9 mouse cellular contexts compared by ENCODE assay signal in genomic region chr12:111274006-111274405, GRCm38 (mm10). TPM values are rescaled to one million over a fixed set of nuclear protein-coding genes. Genes with fewer than 3 reads are reported as not detected.
A peak's percentile ranks its signal among the peaks of the same experiment; 100 is the strongest.
DNase-seq lines count a peak whose midpoint lies in the region; ATAC-seq and TF ChIP-seq lines count a peak whose summit lies in the region.
"Had no signal": no experiment of that assay in that cellular context is flagged by ENCODE, and none has a peak within 500 bp of the region (broad histone marks: within the 10 kb centered on the region; RNA-seq: fewer than 3 reads in every experiment).

No protein-coding gene starts in this region.

- 5% methylated on average over 28 of the region's 28 CpGs for WGBS in kidney, embryonic 16.5 days
- 3% methylated on average over 28 of the region's 28 CpGs for whole genome bisulfite sequencing in embryonic facial prominence, embryonic 13.5 days
- 2% methylated on average over 28 of the region's 28 CpGs for WGBS in hindbrain, postnatal 0 days
- WGBS in midbrain, embryonic 15.5 days = 3% methylated on average over 28 of the region's 28 CpGs

- H3K9ac ChIP-seq in kidney, embryonic 16.5 days (replicated peaks; ENCODE audit: low read length) = peak overlapping the region; percentile 52
- H3K9ac ChIP-seq in embryonic facial prominence, embryonic 13.5 days = peak overlapping the region; percentile 67
- peak overlapping the region; percentile 65 for H3K9ac ChIP-seq in hindbrain, postnatal 0 days (replicated peaks; ENCODE audit: low read length)
- peak overlapping the region; percentile 33; the same call in 1 of the 2 replicates for H3K9ac ChIP-seq in midbrain, embryonic 15.5 days

- ATAC-seq in kidney, embryonic 16.5 days (ENCODE audit: low FRiP score, low TSS enrichment) = no peak
- ATAC-seq in embryonic facial prominence, embryonic 13.5 days (ENCODE audit: insufficient number of reproducible peaks, insufficient read depth, low FRiP score, low TSS enrichment, low read depth) = no peak
- peak; percentile 25; the same call in 1 of the 2 replicates for ATAC-seq in hindbrain, postnatal 0 days
- ATAC-seq in midbrain, embryonic 15.5 days (replicated peaks) = 0 out of 2 replicates have a peak, but pooled peaks have one; percentile 11

- no peak overlapping the region for H3K27ac ChIP-seq in kidney, embryonic 16.5 days (ENCODE audit: low read length)
- H3K27ac ChIP-seq in embryonic facial prominence, embryonic 13.5 days = no peak overlapping the region
- no peak overlapping the region for H3K27ac ChIP-seq in hindbrain, postnatal 0 days
- H3K27ac ChIP-seq in midbrain, embryonic 15.5 days = no peak overlapping the region

- peak overlapping the region; percentile 77 for H3K4me2 ChIP-seq in kidney, embryonic 16.5 days (replicated peaks; ENCODE audit: low read depth, low read length)
- peak overlapping the region; percentile 92 for H3K4me2 ChIP-seq in embryonic facial prominence, embryonic 13.5 days
- H3K4me2 ChIP-seq in hindbrain, postnatal 0 days (ENCODE audit: low read depth, low read length) = peak overlapping the region; percentile 65
- H3K4me2 ChIP-seq in midbrain, embryonic 15.5 days = peak overlapping the region; percentile 79

- peaks cover 76% of the 10 kb centered on the region for H3K27me3 ChIP-seq in kidney, embryonic 16.5 days (ENCODE audit: insufficient read depth, low read length)
- peaks cover 87% of the 10 kb centered on the region for H3K27me3 ChIP-seq in embryonic facial prominence, embryonic 13.5 days
- H3K27me3 ChIP-seq in hindbrain, postnatal 0 days (ENCODE audit: insufficient read depth, low read length) = peaks cover 43% of the 10 kb centered on the region
- H3K27me3 ChIP-seq in midbrain, embryonic 15.5 days (replicated peaks) = peaks cover 82% of the 10 kb centered on the region

- DNase-seq in kidney, adult 8-10 months = no peak
- peak; percentile 15 for DNase-seq in hindbrain, postnatal 0 days (ENCODE audit: low spot score)
- no peak for DNase-seq in layer of hippocampus, adult 11-12 months (ENCODE audit: low spot score)
- no peak for DNase-seq in spleen, adult 18-20 months
- DNase-seq in natural killer cell, adult 2 months (ENCODE audit: low spot score in 2 of 2) = no peak

- peak overlapping the region; percentile 48 for H3K4me3 ChIP-seq in kidney, embryonic 16.5 days (ENCODE audit: low read length)
- peak overlapping the region; percentile 49 for H3K4me3 ChIP-seq in embryonic facial prominence, embryonic 13.5 days
- peak overlapping the region; percentile 45 for H3K4me3 ChIP-seq in hindbrain, postnatal 0 days (ENCODE audit: low read length)
- H3K4me3 ChIP-seq in midbrain, embryonic 15.5 days = peak overlapping the region; percentile 41
- H3K4me3 ChIP-seq: erythroblast, embryonic 14.5 days had no signal

- no peaks in the 10 kb centered on the region for H3K36me3 ChIP-seq in kidney, embryonic 16.5 days (ENCODE audit: insufficient read depth, low read length)
- H3K36me3 ChIP-seq in embryonic facial prominence, embryonic 13.5 days = no peaks in the 10 kb centered on the region
- H3K36me3 ChIP-seq in hindbrain, postnatal 0 days (ENCODE audit: insufficient read depth, low read length) = no peaks in the 10 kb centered on the region
- H3K36me3 ChIP-seq in midbrain, embryonic 15.5 days (replicated peaks) = no peaks in the 10 kb centered on the region

- no peak for TF ChIP-seq CTCF in hindbrain, postnatal 0 days (IDR thresholded peaks at IDR 0.05; ENCODE audit: low read depth)

- H3K9me3 ChIP-seq in kidney, embryonic 16.5 days (ENCODE audit: low read length) = 0 out of 2 replicates have a peak, but pooled peaks cover 4% of the 10 kb centered on the region
- no peaks in the 10 kb centered on the region; the same call in 1 of the 2 replicates for H3K9me3 ChIP-seq in embryonic facial prominence, embryonic 13.5 days
- no peaks in the 10 kb centered on the region for H3K9me3 ChIP-seq in hindbrain, postnatal 0 days (ENCODE audit: low read length)
- no peaks in the 10 kb centered on the region; the same call in 1 of the 2 replicates for H3K9me3 ChIP-seq in midbrain, embryonic 15.5 days

- H3K4me1 ChIP-seq in kidney, embryonic 16.5 days (ENCODE audit: insufficient read depth, low read length) = peaks cover 34% of the 10 kb centered on the region
- peaks cover 34% of the 10 kb centered on the region for H3K4me1 ChIP-seq in embryonic facial prominence, embryonic 13.5 days
- H3K4me1 ChIP-seq in hindbrain, postnatal 0 days (ENCODE audit: insufficient read depth, low read length) = 0 out of 2 replicates have a peak, but pooled peaks cover 7% of the 10 kb centered on the region
- H3K4me1 ChIP-seq in midbrain, embryonic 15.5 days = peaks cover 21% of the 10 kb centered on the region

RNA-seq across cellular contexts. Expression of gene Amn, which starts 3.1 kb away (rescaled TPM):
- polyA plus RNA-seq in kidney, embryonic 16.5 days (2015; fragmentation: Nextera tagmentation; extraction: Ambion mirVana) = 70.7 and 87.7 TPM in 2 replicates
- polyA plus RNA-seq in embryonic facial prominence, embryonic 13.5 days (2015; fragmentation: Nextera tagmentation; extraction: Ambion mirVana) = 1.5 and 1.8 TPM in 2 replicates
- total RNA-seq in hindbrain, postnatal 0 days (2014; rRNA removed) = 82.6 and 133 TPM in 2 replicates
- 97.6 and 106 TPM in 2 replicates for polyA plus RNA-seq in hindbrain, postnatal 0 days (2015; fragmentation: Nextera tagmentation; extraction: Ambion mirVana)
- polyA plus RNA-seq in midbrain, embryonic 15.5 days (2015; fragmentation: Nextera tagmentation; extraction: Ambion mirVana) = 13.9 and 16.4 TPM in 2 replicates

Comparison
In these comparisons a context has a peak if more than half of its experiments do, and no peak if none do; other contexts are left out.
1. ATAC-seq: peak in hindbrain, postnatal 0 days (single experiment) and midbrain, embryonic 15.5 days (single experiment); none in kidney, embryonic 16.5 days (single experiment) and embryonic facial prominence, embryonic 13.5 days (single experiment).
2. Peak in every context shown above with its lines, with median percentiles within 50 percentile points of each other: H3K4me2 ChIP-seq, H3K4me3 ChIP-seq and H3K9ac ChIP-seq.